Mouse (Mus musculus) kidney, embryonic 15.5 days (tissue): Measurements from ENCODE around the gene Erap1. TPM values are rescaled to one million over a fixed set of nuclear protein-coding genes. Genes with fewer than 3 reads are reported as not detected.

Experiments
- ATAC-seq: fragments of 200-750 bp; cut with Nextera tagmentation; replicated peaks from 2 replicates; pipeline ENCODE4 v1.8.0; 2017; ENCODE audit warnings: moderate TSS enrichment; ENCODE audit not compliant: low FRiP score
- H3K27ac ChIP-seq: fragments of 300-500 bp; sonication (generic); 2 replicates; pipeline ENCODE4 v1.5.1; 2015; ENCODE audit warnings: mild to moderate bottlenecking, inconsistent platforms
- H3K27me3 ChIP-seq: fragments of 300-500 bp; sonication (generic); 2 replicates; pipeline ENCODE4 v1.6.1; 2015; ENCODE audit warnings: inconsistent platforms
- H3K36me3 ChIP-seq: fragments of 300-500 bp; sonication (generic); 2 replicates; pipeline ENCODE4 v1.6.1; 2015; ENCODE audit warnings: inconsistent platforms
- H3K4me1 ChIP-seq: fragments of 300-500 bp; sonication (generic); 2 replicates; pipeline ENCODE4 v1.6.1; 2015; ENCODE audit warnings: inconsistent platforms
- H3K4me2 ChIP-seq: fragments of 300-500 bp; sonication (generic); 2 replicates; pipeline ENCODE4 v1.6.1; 2015; ENCODE audit warnings: moderate library complexity, mild to moderate bottlenecking, inconsistent platforms
- H3K4me3 ChIP-seq: fragments of 300-500 bp; sonication (generic); replicated peaks from 2 replicates; pipeline ENCODE4 v1.5.1; 2015; ENCODE audit warnings: mild to moderate bottlenecking, inconsistent platforms
- H3K9ac ChIP-seq: fragments of 300-500 bp; sonication (generic); 2 replicates; pipeline ENCODE4 v1.6.1; 2015; ENCODE audit warnings: mild to moderate bottlenecking, inconsistent platforms
- H3K9me3 ChIP-seq: fragments of 300-500 bp; sonication (generic); replicated peaks from 2 replicates; pipeline ENCODE4 v1.6.1; 2016; ENCODE audit warnings: inconsistent platforms
- WGBS: fragments of 180-500 bp; shearing (Covaris S2); methylation state at CpG from one replicate; pipeline ENCODE4 v1.1.7; 2015; ENCODE audit warnings: mixed read lengths; 5-methylcytosine and 5-hydroxymethylcytosine counted together
- polyA plus RNA-seq: library from polyadenylated mRNA; unstranded; fragments of >200 nt; fragmentation: Nextera tagmentation; extraction: Ambion mirVana; gene quantifications from 2 replicates; pipeline ENCODE4 v1.2.1, GENCODE M21; 2015

Gene Erap1
- polyA plus RNA-seq, 1 experiment from 2014 or later = 20.3 TPM

- WGBS = 63% methylated on average over 3 of the region's 3 CpGs
Observed at GRCm38 (mm10) chr13:74696225-74696624, 56.9 kb downstream of the Erap1 start.

GRCm38 (mm10) chr13:74719002-74719401 lies 79.6 kb downstream of the Erap1 start:
- H3K9me3 ChIP-seq = no peaks in the 10 kb centered on the region
- ATAC-seq = no peak
- H3K27me3 ChIP-seq = no peaks in the 10 kb centered on the region
- H3K4me1 ChIP-seq = no peaks in the 10 kb centered on the region
- H3K36me3 ChIP-seq = peaks cover 38% of the 10 kb centered on the region; the same call in 1 of the 2 replicates
- WGBS = 85% methylated on average over 2 of the region's 2 CpGs
- no peak overlapping the region for H3K27ac ChIP-seq
- no peak overlapping the region for H3K9ac ChIP-seq
- no peak overlapping the region for H3K4me3 ChIP-seq
- no peak overlapping the region for H3K4me2 ChIP-seq

More at GRCm38 (mm10) chr13:74696225-74696624, 56.9 kb downstream of the Erap1 start:
- H3K36me3 ChIP-seq = peaks cover 18% of the 10 kb centered on the region; the same call in 1 of the 2 replicates
- H3K4me3 ChIP-seq = no peak overlapping the region
- no peak overlapping the region for H3K9ac ChIP-seq
- H3K4me1 ChIP-seq = no peaks in the 10 kb centered on the region
- H3K4me2 ChIP-seq = no peak overlapping the region
- no peaks in the 10 kb centered on the region for H3K27me3 ChIP-seq
- H3K27ac ChIP-seq = no peak overlapping the region
- no peaks in the 10 kb centered on the region for H3K9me3 ChIP-seq
- no peak for ATAC-seq

- Histone ChIP-seq H3K4me1 (no peaks in the 10 kb centered on the region), H3K27ac (no peak overlapping the region), H3K9ac (no peak overlapping the region), H3K9me3 (no peaks in the 10 kb centered on the region), H3K27me3 (no peaks in the 10 kb centered on the region), H3K4me2 (no peak overlapping the region), H3K36me3 (peaks cover 45% of the 10 kb centered on the region), H3K4me3 (no peak overlapping the region)
- WGBS = 92% methylated on average over 4 of the region's 4 CpGs
- no peak for ATAC-seq
Observed at GRCm38 (mm10) chr13:74733726-74734125, 94.4 kb downstream of the Erap1 start.

GRCm38 (mm10) chr13:74735834-74736233 lies 96.5 kb downstream of the Erap1 start:
- peak; percentile 75; the same call in 1 of the 2 replicates for ATAC-seq
- peaks cover 33% of the 10 kb centered on the region for H3K36me3 ChIP-seq
- H3K27me3 ChIP-seq = no peaks in the 10 kb centered on the region
- 86% methylated on average over 5 of the region's 5 CpGs for WGBS
- H3K9ac ChIP-seq = no peak overlapping the region
- H3K4me1 ChIP-seq = no peaks in the 10 kb centered on the region
- no peak overlapping the region for H3K4me3 ChIP-seq
- no peak overlapping the region for H3K27ac ChIP-seq
- H3K9me3 ChIP-seq = no peaks in the 10 kb centered on the region
- no peak overlapping the region for H3K4me2 ChIP-seq

- H3K4me2 ChIP-seq = no peak overlapping the region
- no peak overlapping the region for H3K9ac ChIP-seq
- no peak overlapping the region for H3K4me3 ChIP-seq
- H3K9me3 ChIP-seq = no peaks in the 10 kb centered on the region
- no peaks in the 10 kb centered on the region for H3K4me1 ChIP-seq
- 88% methylated on average over 2 of the region's 2 CpGs for WGBS
- no peak for ATAC-seq
- no peaks in the 10 kb centered on the region for H3K27me3 ChIP-seq
- no peak overlapping the region for H3K27ac ChIP-seq
- peaks cover 32% of the 10 kb centered on the region for H3K36me3 ChIP-seq
Observed at GRCm38 (mm10) chr13:74736396-74736795, 97.0 kb downstream of the Erap1 start.

Other genes with a start within 250 kb of the Erap1 start
- gene Zfp72, start 248.7 kb upstream of the Erap1 start, polyA plus RNA-seq = 7.5 and 7.6 TPM in 2 replicates
- 66.3 and 70.9 TPM in 2 replicates for gene Ftl1-ps1, start 239.9 kb upstream of the Erap1 start, polyA plus RNA-seq
- gene Zfp825, start 145.6 kb upstream of the Erap1 start, polyA plus RNA-seq = 22.5 and 23.7 TPM in 2 replicates
- 30.9 and 31.6 TPM in 2 replicates for gene Cast, start 169.2 kb downstream of the Erap1 start, polyA plus RNA-seq